Comparison of ENCODE assay signal across 15 mouse cellular contexts in genomic region chr11:19616520-19616919, GRCm38 (mm10).
A peak's percentile ranks its signal among the peaks of the same experiment; 100 is the strongest.
DNase-seq lines count a peak whose midpoint lies in the region; ATAC-seq and TF ChIP-seq lines count a peak whose summit lies in the region.
"Had no signal": no experiment of that assay in that cellular context is flagged by ENCODE, and none has a peak within 500 bp of the region (broad histone marks: within the 10 kb centered on the region; RNA-seq: fewer than 3 reads in every experiment).

No protein-coding gene starts in this region.

- TF ChIP-seq EP300 in heart, adult 2 months (IDR thresholded peaks at IDR 0.05; ENCODE audit: insufficient read depth, low read depth, low read length): no peak

- peak; percentile 23 to 67 for DNase-seq in heart, adult 2 months
- peak; percentile 88 for DNase-seq in gastrocnemius, adult 2 months
- no peak for DNase-seq in urinary bladder, adult 18-20 months (ENCODE audit: low spot score in 2 of 2)
- no peak for DNase-seq in ovary, postnatal 14 days (ENCODE audit: low spot score)
- DNase-seq: liver; thymus, adult 18-20 months had no signal

- no peak overlapping the region for H3K27ac ChIP-seq in heart, adult 2 months
- H3K27ac ChIP-seq in heart, embryonic 11.5 days (ENCODE audit: low read depth, low read length): no peak overlapping the region
- H3K27ac ChIP-seq in gastrocnemius, adult 2 months: peak overlapping the region; percentile 67
- peak overlapping the region; percentile 4 to 60; a peak in 2 of 4 replicates for H3K27ac ChIP-seq in heart, embryonic 14.5 days (replicated peaks in 1 of 2; ENCODE audit: control insufficient read depth in 1 of 2, insufficient read depth in 1 of 2, low read depth in 2 of 2, low read length in 2 of 2)
- H3K27ac ChIP-seq in hindbrain, embryonic 16.5 days (ENCODE audit: low read depth, low read length): no peak overlapping the region
- H3K27ac ChIP-seq: hindbrain, postnatal 0 days; lung, embryonic 15.5 days; neural tube, embryonic 15.5 days had no signal

- no peaks in the 10 kb centered on the region for H3K36me3 ChIP-seq in heart, adult 2 months (ENCODE audit: control insufficient read depth, insufficient read depth, low read length)
- H3K36me3 ChIP-seq in heart, embryonic 11.5 days (ENCODE audit: control insufficient read depth, insufficient read depth, low read length): no peaks in the 10 kb centered on the region
- H3K36me3 ChIP-seq in heart, embryonic 14.5 days (ENCODE audit: control insufficient read depth, insufficient read depth, low read length): no peaks in the 10 kb centered on the region
- H3K36me3 ChIP-seq in hindbrain, embryonic 16.5 days (ENCODE audit: control insufficient read depth, insufficient read depth, low read length): no peaks in the 10 kb centered on the region
- H3K36me3 ChIP-seq: lung, embryonic 15.5 days; neural tube, embryonic 15.5 days had no signal

- no peaks in the 10 kb centered on the region for H3K27me3 ChIP-seq in heart, adult 2 months (ENCODE audit: control insufficient read depth, insufficient read depth, low read length)
- no peaks in the 10 kb centered on the region for H3K27me3 ChIP-seq in heart, embryonic 11.5 days (ENCODE audit: control insufficient read depth, insufficient read depth, low read length)
- no peaks in the 10 kb centered on the region for H3K27me3 ChIP-seq in heart, embryonic 14.5 days (ENCODE audit: control insufficient read depth, insufficient read depth, low read length)
- H3K27me3 ChIP-seq in hindbrain, embryonic 16.5 days (replicated peaks; ENCODE audit: control insufficient read depth, insufficient read depth, low read length): no peaks in the 10 kb centered on the region
- H3K27me3 ChIP-seq: CH12.LX; lung, embryonic 15.5 days; megakaryocyte, embryonic 14.5 days; neural tube, embryonic 15.5 days had no signal

- H3K79me2 ChIP-seq in heart, adult 2 months (replicated peaks; ENCODE audit: control insufficient read depth, insufficient read depth, low read length): no peaks in the 10 kb centered on the region

- no peaks in the 10 kb centered on the region for H3K9me3 ChIP-seq in heart, embryonic 11.5 days (replicated peaks; ENCODE audit: control insufficient read depth, low read length)
- H3K9me3 ChIP-seq in heart, embryonic 14.5 days (ENCODE audit: control insufficient read depth, low read length): no peaks in the 10 kb centered on the region
- H3K9me3 ChIP-seq in hindbrain, embryonic 16.5 days (ENCODE audit: control insufficient read depth, low read length): no peaks in the 10 kb centered on the region
- H3K9me3 ChIP-seq: lung, embryonic 15.5 days; megakaryocyte, embryonic 14.5 days; neural tube, embryonic 15.5 days had no signal

- no peak overlapping the region for H3K4me2 ChIP-seq in heart, embryonic 11.5 days
- no peak overlapping the region for H3K4me2 ChIP-seq in heart, embryonic 14.5 days (ENCODE audit: low read length)
- H3K4me2 ChIP-seq in hindbrain, embryonic 16.5 days (ENCODE audit: low read length): no peak overlapping the region
- H3K4me2 ChIP-seq: lung, embryonic 15.5 days; neural tube, embryonic 15.5 days had no signal

- intact Hi-C loops in heart, adult 2 months (cut with DNase I): no loop called here
- intact Hi-C loops in gastrocnemius, adult 2 months (cut with DNase I): loop anchor here (2.0 to 5.0 kb wide), 2 partner anchors 24 to 96 kb away; no protein-coding TSS in a partner anchor

- peaks cover 1% of the 10 kb centered on the region; the same call in 1 of the 2 replicates for H3K4me1 ChIP-seq in heart, adult 2 months (ENCODE audit: control insufficient read depth, insufficient read depth, low read length)
- peaks cover 4% of the 10 kb centered on the region; the same call in 1 of the 2 replicates for H3K4me1 ChIP-seq in heart, embryonic 11.5 days (ENCODE audit: control insufficient read depth, insufficient read depth, low read length)
- peaks cover 5 to 18% of the 10 kb centered on the region in 2 experiments for H3K4me1 ChIP-seq in heart, embryonic 14.5 days (ENCODE audit: control insufficient read depth in 2 of 2, insufficient read depth in 2 of 2, low read length in 2 of 2)
- H3K4me1 ChIP-seq in hindbrain, embryonic 16.5 days (ENCODE audit: control insufficient read depth, insufficient read depth, low read depth, low read length): no peaks in the 10 kb centered on the region
- H3K4me1 ChIP-seq: lung, embryonic 15.5 days; megakaryocyte, embryonic 14.5 days; neural tube, embryonic 15.5 days had no signal

- TF ChIP-seq POLR2A in heart, adult 2 months (IDR thresholded peaks at IDR 0.05; ENCODE audit: insufficient read depth, low read depth, low read length): no peak

- TF ChIP-seq CTCF in heart, adult 2 months (IDR thresholded peaks at IDR 0.05): no peak
- TF ChIP-seq CTCF in gastrocnemius, adult 2 months (IDR thresholded peaks at IDR 0.05): no peak

- 33% methylated on average over 4 of the region's 4 CpGs for WGBS in heart, adult 2 months
- 33% methylated on average over 4 of the region's 4 CpGs for WGBS in heart, embryonic 11.5 days (ENCODE audit: insufficient replicate concordance)
- WGBS in heart, embryonic 14.5 days: 10% methylated on average over 4 of the region's 4 CpGs
- 55% methylated on average over 4 of the region's 4 CpGs for WGBS in hindbrain, embryonic 16.5 days

- H3K4me3 ChIP-seq in heart, adult 2 months: no peak overlapping the region
- H3K4me3 ChIP-seq in heart, embryonic 11.5 days (ENCODE audit: low read depth, low read length): no peak overlapping the region
- H3K4me3 ChIP-seq in gastrocnemius, adult 2 months: no peak overlapping the region
- H3K4me3 ChIP-seq in heart, embryonic 14.5 days (ENCODE audit: control insufficient read depth in 1 of 2, insufficient read depth in 1 of 2, low read depth in 1 of 2, low read length in 2 of 2): no peak overlapping the region
- no peak overlapping the region for H3K4me3 ChIP-seq in hindbrain, embryonic 16.5 days (ENCODE audit: low read length)
- H3K4me3 ChIP-seq: lung, embryonic 15.5 days; megakaryocyte, embryonic 14.5 days; neural tube, embryonic 15.5 days had no signal

- ATAC-seq in heart, embryonic 11.5 days (replicated peaks; ENCODE audit: insufficient number of reproducible peaks, low FRiP score, low TSS enrichment): no peak
- ATAC-seq in heart, embryonic 14.5 days (ENCODE audit: insufficient number of reproducible peaks, insufficient read depth, low FRiP score, low read depth): no peak
- 0 out of 2 replicates have a peak, but pooled peaks have one; percentile 22 for ATAC-seq in megakaryocyte-erythroid progenitor cell, adult 5-6 weeks (replicated peaks; ENCODE audit: low FRiP score, low TSS enrichment, poor library complexity, severe bottlenecking)
- no peak for ATAC-seq in hindbrain, embryonic 16.5 days
- ATAC-seq: hindbrain, postnatal 0 days had no signal

- H3K9ac ChIP-seq in heart, adult 2 months (ENCODE audit: low read depth, low read length): no peak overlapping the region
- H3K9ac ChIP-seq in heart, embryonic 11.5 days (ENCODE audit: low read depth, low read length): no peak overlapping the region
- H3K9ac ChIP-seq in heart, embryonic 14.5 days (ENCODE audit: low read length): no peak overlapping the region; the same call in 1 of the 2 replicates
- H3K9ac ChIP-seq in hindbrain, embryonic 16.5 days (ENCODE audit: low read depth, low read length): no peak overlapping the region
- H3K9ac ChIP-seq: lung, embryonic 15.5 days; neural tube, embryonic 15.5 days had no signal

Comparison
In these comparisons a context has a peak if more than half of its experiments do, and no peak if none do; other contexts are left out.
1. H3K27ac ChIP-seq: peak in gastrocnemius, adult 2 months (single experiment) and heart, embryonic 14.5 days (2 of 2); none in heart, adult 2 months (single experiment), heart, embryonic 11.5 days (single experiment) and hindbrain, embryonic 16.5 days (single experiment).
2. DNase-seq: peak in heart, adult 2 months (2 of 2) and gastrocnemius, adult 2 months (single experiment); none in urinary bladder, adult 18-20 months (0 of 2) and ovary, postnatal 14 days (single experiment).